Mouse (Mus musculus) liver, embryonic 14.5 days (tissue): ENCODE measurements at regions not wholly inside any gene's neighbourhood (a gene's known extent, or its start where the extent isn't known, plus 50 kb on each side); places are given as distances from the start of the nearest gene placed in this dataset.

ENCODE experiments used
- ATAC-seq: fragments of 200-750 bp; cut with Nextera tagmentation; 2 replicates; pipeline ENCODE4 v1.8.0; 2017; ENCODE audit warnings: moderate number of reproducible peaks, mild to moderate bottlenecking, moderate library complexity; ENCODE audit not compliant: insufficient read depth
- DNase-seq, 3 experiments: peaks; one replicate each; pipeline ENCODE4 v3.0.0-alpha.2; 2012 to 2013; ENCODE audit warnings: low read depth in 3 of 3, low spot score in 3 of 3
- H3K27ac ChIP-seq: fragments of 300-500 bp; sonication (generic); 2 replicates; pipeline ENCODE4 v1.5.1; 2014; ENCODE audit warnings: moderate library complexity, mild to moderate bottlenecking, control low read depth, inconsistent platforms
- H3K27me3 ChIP-seq: fragments of 300-500 bp; sonication (generic); 2 replicates; pipeline ENCODE4 v1.6.1; 2014; ENCODE audit warnings: mild to moderate bottlenecking, low read length, moderate library complexity; ENCODE audit not compliant: control insufficient read depth, insufficient read depth
- H3K36me3 ChIP-seq: fragments of 300-500 bp; sonication (generic); replicated peaks from 2 replicates; pipeline ENCODE4 v1.6.1; 2014; ENCODE audit warnings: low read depth; ENCODE audit not compliant: control insufficient read depth, insufficient read depth
- H3K4me1 ChIP-seq, 2 experiments: fragments of 200-500 bp in 1 of 2; fragments of 300-500 bp in 1 of 2; sonication (generic) in 1 of 2; replicated peaks; 2 replicates each; pipeline ENCODE4 v1.6.1; 2012 to 2014; ENCODE audit warnings: antibody characterized with exemption in 1 of 2, inconsistent platforms in 1 of 2, low read length in 1 of 2; ENCODE audit not compliant: control insufficient read depth in 2 of 2, insufficient read depth in 2 of 2
- H3K4me2 ChIP-seq: fragments of 300-500 bp; sonication (generic); 2 replicates; pipeline ENCODE4 v1.6.1; 2014; ENCODE audit warnings: low read depth, mild to moderate bottlenecking, control low read depth, moderate library complexity
- H3K4me3 ChIP-seq, 2 experiments: fragments of 200-500 bp in 1 of 2; fragments of 300-500 bp in 1 of 2; sonication (generic) in 1 of 2; 2 replicates each; pipeline ENCODE4 v1.5.1; 2012 to 2014; ENCODE audit warnings: low read depth in 2 of 2, low read length in 2 of 2, mild to moderate bottlenecking in 2 of 2, control low read depth in 1 of 2, inconsistent platforms in 1 of 2, moderate library complexity in 1 of 2; ENCODE audit not compliant: insufficient read depth in 1 of 2
- H3K9ac ChIP-seq: fragments of 300-500 bp; sonication (generic); replicated peaks from 2 replicates; pipeline ENCODE4 v1.6.1; 2014; ENCODE audit warnings: mild to moderate bottlenecking, control low read depth, moderate library complexity
- H3K9me3 ChIP-seq: fragments of 300-500 bp; sonication (generic); 2 replicates; pipeline ENCODE4 v1.6.1; 2016; ENCODE audit warnings: low read length, mixed read lengths; ENCODE audit not compliant: control insufficient read depth
- CTCF ChIP-seq: IDR thresholded peaks from 2 replicates; pipeline ENCODE4 v1.5.1; 2016; ENCODE audit warnings: antibody characterized with exemption, low read depth, control low read depth
- EP300 ChIP-seq: IDR thresholded peaks from 2 replicates; pipeline ENCODE4 v1.6.1; 2016; ENCODE audit warnings: antibody characterized with exemption, low read depth
- WGBS: fragments of 180-500 bp; shearing (Covaris S2); extraction: QIAGEN DNeasy Blood & Tissue Kit; methylation state at CpG from one replicate; pipeline ENCODE4 v1.1.7; 2014; ENCODE audit not compliant: insufficient replicate concordance; 5-methylcytosine and 5-hydroxymethylcytosine counted together

GRCm38 (mm10) chr17:82931476-82931875, 283.6 kb upstream of the Pkdcc start:
- TF ChIP-seq EP300, result no peak
- no peak for TF ChIP-seq CTCF
- Histone ChIP-seq H3K4me3 (no peak overlapping the region), H3K27me3 (no peaks in the 10 kb centered on the region), H3K36me3 (no peaks in the 10 kb centered on the region), H3K4me2 (no peak overlapping the region), H3K27ac (no peak overlapping the region), H3K9me3 (no peaks in the 10 kb centered on the region), H3K9ac (no peak overlapping the region), H3K4me1 (no peaks in the 10 kb centered on the region)
- no peak for DNase-seq
- 74% methylated on average over 4 of the region's 4 CpGs for WGBS
- ATAC-seq, result no peak

- H3K4me3 ChIP-seq, result no peak overlapping the region
- no peaks in the 10 kb centered on the region for H3K4me1 ChIP-seq
- no peaks in the 10 kb centered on the region for H3K36me3 ChIP-seq
- no peak for ATAC-seq
- TF ChIP-seq EP300 (no peak), CTCF (no peak)
- H3K9me3 ChIP-seq, result no peaks in the 10 kb centered on the region
- no peaks in the 10 kb centered on the region for H3K27me3 ChIP-seq
- H3K4me2 ChIP-seq, result no peak overlapping the region
- no peak overlapping the region for H3K9ac ChIP-seq
- H3K27ac ChIP-seq, result no peak overlapping the region
- DNase-seq, result no peak
- 59% methylated on average over 3 of the region's 3 CpGs for WGBS
Observed at GRCm38 (mm10) chr17:82936836-82937235, 278.3 kb upstream of the Pkdcc start.

- Histone ChIP-seq H3K9ac (no peak overlapping the region), H3K4me1 (no peaks in the 10 kb centered on the region), H3K27me3 (no peaks in the 10 kb centered on the region), H3K9me3 (no peaks in the 10 kb centered on the region), H3K36me3 (no peaks in the 10 kb centered on the region), H3K27ac (no peak overlapping the region), H3K4me2 (no peak overlapping the region), H3K4me3 (no peak overlapping the region)
- DNase-seq (no peak), ATAC-seq (no peak)
- TF ChIP-seq EP300 (no peak), CTCF (no peak)
- 34% methylated on average over 4 of the region's 4 CpGs for WGBS
Observed at GRCm38 (mm10) chr17:82946083-82946482, 269.0 kb upstream of the Pkdcc start.

- H3K27me3 ChIP-seq, result no peaks in the 10 kb centered on the region
- DNase-seq (no peak), ATAC-seq (no peak)
- TF ChIP-seq CTCF, result no peak
- H3K4me3 ChIP-seq, result no peak overlapping the region
- no peak overlapping the region for H3K27ac ChIP-seq
- H3K9ac ChIP-seq, result no peak overlapping the region
- H3K4me1 ChIP-seq, result no peaks in the 10 kb centered on the region
- H3K9me3 ChIP-seq, result no peaks in the 10 kb centered on the region
- H3K36me3 ChIP-seq, result no peaks in the 10 kb centered on the region
- no peak overlapping the region for H3K4me2 ChIP-seq
- WGBS, result 54% methylated on average over 4 of the region's 4 CpGs
Observed at GRCm38 (mm10) chr17:82949794-82950193, 265.3 kb upstream of the Pkdcc start.

GRCm38 (mm10) chr17:82950268-82950667, 264.8 kb upstream of the Pkdcc start:
- Histone ChIP-seq H3K4me3 (no peak overlapping the region), H3K4me1 (no peaks in the 10 kb centered on the region), H3K27ac (no peak overlapping the region), H3K9ac (no peak overlapping the region), H3K9me3 (no peaks in the 10 kb centered on the region), H3K4me2 (no peak overlapping the region), H3K36me3 (no peaks in the 10 kb centered on the region), H3K27me3 (no peaks in the 10 kb centered on the region)
- TF ChIP-seq EP300, result no peak
- no peak for TF ChIP-seq CTCF
- DNase-seq (no peak), ATAC-seq (no peak)
- 73% methylated on average over 14 of the region's 14 CpGs for WGBS
